Mouse (Mus musculus) myocyte (in vitro differentiated cells): ENCODE results near the gene Flot1. TPM values are rescaled to one million over a fixed set of nuclear protein-coding genes. Genes with fewer than 3 reads are reported as not detected.

Source experiments
- H3K27me3 ChIP-seq: one replicate; pipeline ENCODE4 v1.6.1; 2011; ENCODE audit not compliant: control insufficient read depth, insufficient read depth, insufficient read length
- H3K36me3 ChIP-seq: one replicate; pipeline ENCODE4 v1.6.1; 2011; ENCODE audit not compliant: control insufficient read depth, insufficient read depth
- H3K4me2 ChIP-seq: one replicate; pipeline ENCODE4 v1.6.1; 2011; ENCODE audit warnings: low read depth, control low read depth
- H3K4me3 ChIP-seq: one replicate; pipeline ENCODE4 v1.5.1; 2011; ENCODE audit warnings: mild to moderate bottlenecking, control low read depth, moderate library complexity
- H3K79me2 ChIP-seq: one replicate; pipeline ENCODE4 v1.6.1; 2011; ENCODE audit not compliant: control insufficient read depth, insufficient read depth
- H3ac ChIP-seq: one replicate; pipeline ENCODE4 v1.6.1; 2011; ENCODE audit not compliant: control insufficient read depth, insufficient read length
- CEBPB ChIP-seq: IDR thresholded peaks from 2 replicates; pipeline ENCODE4 v1.6.1; 2011; ENCODE audit warnings: mild to moderate bottlenecking, moderate library complexity; ENCODE audit not compliant: poor library complexity, insufficient read depth, severe bottlenecking
- E2F4 ChIP-seq: IDR thresholded peaks from one replicate; pipeline ENCODE4 v1.6.1; 2011; ENCODE audit warnings: mild to moderate bottlenecking, control low read depth, moderate library complexity; ENCODE audit not compliant: insufficient read depth
- MAX ChIP-seq: IDR thresholded peaks from one replicate; pipeline ENCODE4 v1.6.1; 2011; ENCODE audit warnings: low read depth, mild to moderate bottlenecking, control low read depth
- MYOD1 ChIP-seq, 3 experiments: IDR thresholded peaks; one replicate each; pipeline ENCODE4 v1.6.1; 2011; ENCODE audit warnings: control low read depth in 2 of 3, low read depth in 2 of 3, mild to moderate bottlenecking in 2 of 3, moderate library complexity in 1 of 3; ENCODE audit not compliant: insufficient read length in 2 of 3, control insufficient read depth in 1 of 3
- MYOG ChIP-seq, 3 experiments: IDR thresholded peaks; one replicate each; pipeline ENCODE4 v1.6.1; 2011; ENCODE audit warnings: control low read depth in 2 of 3, low read depth in 2 of 3, mild to moderate bottlenecking in 2 of 3; ENCODE audit not compliant: insufficient read length in 2 of 3, control insufficient read depth in 1 of 3, insufficient read depth in 1 of 3
- POLR2A ChIP-seq: IDR thresholded peaks from one replicate; pipeline ENCODE4 v1.6.1; 2011; ENCODE audit warnings: low read depth, mild to moderate bottlenecking, control low read depth, moderate library complexity; ENCODE audit not compliant: insufficient read length
- POLR2AphosphoS2 ChIP-seq: IDR thresholded peaks from one replicate; pipeline ENCODE4 v1.6.1; 2011; ENCODE audit warnings: low read depth, control low read depth; ENCODE audit not compliant: insufficient read length
- REST ChIP-seq: IDR thresholded peaks from one replicate; pipeline ENCODE4 v1.6.1; 2011; ENCODE audit warnings: mild to moderate bottlenecking, control low read depth, moderate library complexity; ENCODE audit not compliant: insufficient read depth, insufficient read length
- SRF ChIP-seq: IDR thresholded peaks from one replicate; pipeline ENCODE4 v1.6.1; 2011; ENCODE audit warnings: low read depth; ENCODE audit not compliant: control insufficient read depth, insufficient read length
- TCF12 ChIP-seq: IDR thresholded peaks from one replicate; pipeline ENCODE4 v1.6.1; 2011; ENCODE audit warnings: mild to moderate bottlenecking, control low read depth; ENCODE audit not compliant: poor library complexity, insufficient read depth, severe bottlenecking
- USF1 ChIP-seq: IDR thresholded peaks from one replicate; pipeline ENCODE4 v1.6.1; 2011; ENCODE audit warnings: low read depth, mild to moderate bottlenecking, control low read depth, moderate library complexity
- polyA plus RNA-seq: library from polyadenylated mRNA; unstranded; fragments of >200 nt; fragmentation: generic; extraction: Trizol; gene quantifications from one replicate; pipeline ENCODE4 v1.2.1, GENCODE M21; 2012; ENCODE audit warnings: missing spikeins

Flot1 gene
- polyA plus RNA-seq, 1 experiment, result 107 TPM

DNA sequence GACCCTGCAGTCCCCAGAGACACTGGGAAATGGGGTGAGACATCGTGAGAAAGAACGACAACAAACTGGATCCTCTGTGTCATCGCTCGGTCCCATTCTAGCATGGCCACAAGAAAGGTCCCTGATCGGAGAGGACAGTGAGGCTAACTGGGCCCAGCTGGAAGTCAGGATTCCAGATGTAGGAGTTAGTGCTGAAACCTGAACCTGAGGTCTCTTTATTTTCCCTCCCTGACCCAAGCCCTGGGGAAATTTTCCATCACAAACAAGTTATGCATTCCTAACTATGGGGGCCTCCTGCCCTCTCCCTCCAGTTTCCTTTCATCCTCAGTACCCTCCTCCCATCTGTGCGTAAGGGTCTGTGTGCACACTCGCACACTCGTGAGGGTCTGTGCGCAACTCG is 5.8 kb upstream of the Flot1 start:
- Histone ChIP-seq H3K27me3 (no peaks in the 10 kb centered on the region), H3ac (no peak overlapping the region), H3K79me2 (peaks cover 7% of the 10 kb centered on the region), H3K4me2 (no peak overlapping the region), H3K36me3 (no peaks in the 10 kb centered on the region), H3K4me3 (no peak overlapping the region)
- TF ChIP-seq MAX (no peak), POLR2A (no peak), CEBPB (no peak), E2F4 (no peak), MYOG (IDR thresholded peaks at IDR 0.05; ENCODE audit: control insufficient read depth in 1 of 3, insufficient read depth in 1 of 3, insufficient read length in 2 of 3, low read depth in 2 of 3) (no peak), USF1 (no peak), REST (no peak), SRF (no peak), MYOD1 (IDR thresholded peaks at IDR 0.05; ENCODE audit: control insufficient read depth in 1 of 3, insufficient read length in 2 of 3, low read depth in 2 of 3) (no peak), TCF12 (no peak)

DNA sequence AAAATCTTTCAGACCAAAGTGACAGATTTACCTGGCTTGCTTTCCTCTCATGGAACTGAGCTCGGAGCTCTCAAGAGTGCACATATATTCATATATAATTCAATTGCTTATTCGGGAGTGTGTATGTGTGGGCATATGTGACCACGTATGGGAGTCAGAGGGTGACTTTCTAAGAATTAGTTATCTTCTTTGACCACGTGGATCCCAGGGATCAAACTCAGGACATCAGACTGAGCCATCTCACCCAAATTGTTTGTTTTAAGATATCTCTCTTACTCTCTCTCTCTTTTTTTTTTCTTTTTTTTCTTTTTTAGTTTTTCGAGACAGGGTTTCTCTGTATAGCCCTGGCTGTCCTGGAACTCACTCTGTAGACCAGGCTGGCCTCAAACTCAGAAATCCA is 2.9 kb upstream of the Flot1 start:
- Histone ChIP-seq H3K36me3 (no peaks in the 10 kb centered on the region), H3K79me2 (peaks cover 11% of the 10 kb centered on the region), H3K4me3 (no peak overlapping the region), H3K4me2 (peak overlapping the region; percentile 96), H3K27me3 (no peaks in the 10 kb centered on the region), H3ac (no peak overlapping the region)
- TF ChIP-seq E2F4 (no peak), TCF12 (no peak), CEBPB (no peak), MYOD1 (IDR thresholded peaks at IDR 0.05; ENCODE audit: control insufficient read depth in 1 of 3, insufficient read length in 2 of 3, low read depth in 2 of 3) (no peak)

DNA sequence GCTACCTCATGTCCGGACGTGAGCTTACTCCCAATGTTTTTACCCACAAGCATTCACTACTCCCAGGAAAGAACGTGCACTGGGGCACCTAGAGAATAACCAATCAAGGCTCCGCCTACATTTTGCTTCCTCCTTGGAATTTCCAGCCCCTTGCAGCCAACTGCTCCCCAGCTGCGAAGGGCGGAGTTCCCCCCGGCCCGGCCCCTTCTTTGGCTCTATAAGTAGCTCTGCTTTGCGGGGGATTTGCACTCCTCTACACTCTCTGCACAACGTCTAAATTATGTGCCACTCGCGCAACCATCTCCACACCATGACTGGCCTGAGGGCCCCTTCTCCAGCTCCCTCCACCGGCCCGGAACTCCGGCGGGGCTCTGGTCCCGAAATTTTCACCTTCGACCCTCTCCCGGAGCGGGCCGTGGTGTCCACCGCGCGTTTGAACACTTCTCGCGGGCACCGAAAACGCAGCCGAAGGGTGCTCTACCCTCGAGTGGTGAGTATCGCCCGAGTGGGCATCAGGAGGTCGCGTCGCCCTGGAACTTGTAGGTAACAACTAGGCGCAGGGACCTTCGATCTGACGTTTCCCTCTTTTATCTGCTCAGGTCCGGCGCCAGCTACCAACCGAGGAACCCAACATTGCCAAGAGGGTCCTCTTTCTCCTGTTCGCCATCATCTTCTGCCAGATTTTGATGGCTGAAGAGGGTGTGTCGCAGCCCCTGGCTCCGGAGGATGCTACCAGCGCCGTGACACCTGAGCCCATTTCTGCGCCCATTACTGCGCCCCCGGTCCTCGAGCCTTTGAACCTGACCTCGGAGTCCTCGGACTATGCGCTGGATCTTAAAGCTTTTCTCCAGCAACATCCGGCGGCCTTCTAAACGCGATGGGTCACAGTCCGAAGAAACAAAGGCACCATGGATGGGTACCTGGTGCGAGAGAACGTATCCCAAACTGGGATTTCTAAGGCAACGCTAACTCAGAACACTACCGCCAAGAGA is 1.3 kb upstream of the Flot1 start, which contains the start of gene Ier3:
Gene Ier3, plus strand, starts transcription at position 246 of the 992 bp plus-strand sequence.
- Histone ChIP-seq H3K36me3 (peaks cover 4% of the 10 kb centered on the region), H3K79me2 (peaks cover 11% of the 10 kb centered on the region), H3K4me3 (peak within 1 kb of the TSS; percentile 100), H3K4me2 (peak within 1 kb of the TSS; percentile 96), H3K27me3 (no peaks in the 10 kb centered on the region), H3ac (peak within 1 kb of the TSS; percentile 24)
- TF ChIP-seq SRF (no peak), MYOG (IDR thresholded peaks at IDR 0.05; ENCODE audit: control insufficient read depth in 1 of 3, insufficient read depth in 1 of 3, insufficient read length in 2 of 3, low read depth in 2 of 3) (peak in 1 of 3 experiments; percentile 57), POLR2AphosphoS2 (peak; percentile 97), CEBPB (no peak), POLR2A (peak; percentile 92), TCF12 (no peak)

DNA sequence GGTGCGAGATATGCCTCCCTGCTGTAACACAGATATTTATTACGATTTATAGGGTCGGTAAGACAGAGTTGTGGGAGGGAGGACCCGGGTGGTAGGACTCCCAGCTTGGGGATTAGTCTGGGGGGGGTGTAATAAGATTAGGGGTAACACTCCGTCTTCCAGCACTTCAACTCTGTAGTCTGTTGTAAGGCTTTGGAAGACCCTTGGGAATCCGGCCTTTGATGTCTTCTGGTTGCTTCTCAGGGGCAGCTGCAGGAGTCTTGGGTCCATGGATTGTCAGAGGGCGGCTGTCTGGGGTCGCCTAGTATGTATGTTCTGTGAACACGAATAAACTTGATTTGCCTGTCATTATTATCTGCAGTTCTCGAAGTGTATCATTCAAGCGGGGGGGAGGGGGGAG is 466 bp upstream of the Flot1 start:
- peaks cover 10% of the 10 kb centered on the region for H3K36me3 ChIP-seq
- peaks cover 11% of the 10 kb centered on the region for H3K79me2 ChIP-seq
- H3ac ChIP-seq, result peak overlapping the region; percentile 24
- H3K4me2 ChIP-seq, result peak overlapping the region; percentile 92
- TF ChIP-seq MAX (no peak), MYOG (IDR thresholded peaks at IDR 0.05; ENCODE audit: control insufficient read depth in 1 of 3, insufficient read depth in 1 of 3, insufficient read length in 2 of 3, low read depth in 2 of 3) (no peak), MYOD1 (IDR thresholded peaks at IDR 0.05; ENCODE audit: control insufficient read depth in 1 of 3, insufficient read length in 2 of 3, low read depth in 2 of 3) (no peak), SRF (no peak)
- H3K27me3 ChIP-seq, result no peaks in the 10 kb centered on the region
- peak overlapping the region; percentile 100 for H3K4me3 ChIP-seq

DNA sequence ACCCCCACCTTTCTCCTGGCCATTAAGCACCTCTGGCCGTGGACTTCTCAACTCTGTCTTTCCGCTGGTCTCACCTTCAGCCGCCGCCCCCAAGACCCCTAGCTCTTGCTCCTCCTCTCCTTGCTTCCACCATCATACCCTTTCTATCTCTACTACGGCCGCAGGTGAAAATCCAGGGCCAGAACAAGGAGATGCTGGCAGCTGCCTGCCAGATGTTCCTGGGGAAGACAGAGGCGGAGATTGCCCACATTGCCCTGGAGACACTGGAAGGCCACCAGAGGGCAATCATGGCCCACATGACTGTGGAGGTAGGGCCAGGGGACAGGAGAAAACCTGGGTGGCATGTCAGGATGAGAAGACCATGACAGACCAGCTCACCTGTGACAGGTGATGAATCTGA is 1.4 kb downstream of the Flot1 start:
- H3K27me3 ChIP-seq, result no peaks in the 10 kb centered on the region
- no peak overlapping the region for H3ac ChIP-seq
- peak overlapping the region; percentile 59 for H3K4me2 ChIP-seq
- H3K4me3 ChIP-seq, result peak overlapping the region; percentile 100
- no peak for TF ChIP-seq TCF12
- TF ChIP-seq SRF, result no peak
- TF ChIP-seq USF1, result no peak
- peaks cover 12% of the 10 kb centered on the region for H3K36me3 ChIP-seq
- H3K79me2 ChIP-seq, result peaks cover 11% of the 10 kb centered on the region
